Mouse (Mus musculus) heart, postnatal 0 days (tissue): ENCODE results near the gene Pilrb2. TPM values are rescaled to one million over a fixed set of nuclear protein-coding genes. Genes with fewer than 3 reads are reported as not detected.
A peak's percentile ranks its signal among the peaks of the same experiment; 100 is the strongest.

ENCODE experiments used
- ATAC-seq: fragments of 200-750 bp; cut with Nextera tagmentation; 2 replicates; pipeline ENCODE4 v1.8.0; 2017; ENCODE audit warnings: low read depth, moderate number of reproducible peaks, moderate library complexity; ENCODE audit not compliant: insufficient read depth
- DNase-seq: peaks from one replicate; pipeline ENCODE4 v3.0.0-alpha.2; 2016; ENCODE audit warnings: low spot score
- H3K27ac ChIP-seq: fragments of 300-500 bp; sonication (generic); 2 replicates; pipeline ENCODE4 v1.5.1; 2014; ENCODE audit warnings: low read depth, mild to moderate bottlenecking
- H3K27me3 ChIP-seq: fragments of 300-500 bp; sonication (generic); 2 replicates; pipeline ENCODE4 v1.6.1; 2014; ENCODE audit warnings: low read length, mixed read lengths; ENCODE audit not compliant: control insufficient read depth, insufficient read depth
- H3K36me3 ChIP-seq: fragments of 300-500 bp; sonication (generic); replicated peaks from 2 replicates; pipeline ENCODE4 v1.6.1; 2014; ENCODE audit warnings: low read length, mixed read lengths; ENCODE audit not compliant: control insufficient read depth, insufficient read depth
- H3K4me1 ChIP-seq: fragments of 300-500 bp; sonication (generic); 2 replicates; pipeline ENCODE4 v1.6.1; 2014; ENCODE audit warnings: antibody characterized with exemption; ENCODE audit not compliant: control insufficient read depth, insufficient read depth
- H3K4me2 ChIP-seq: fragments of 300-500 bp; sonication (generic); 2 replicates; pipeline ENCODE4 v1.6.1; 2014; ENCODE audit warnings: low read depth, mild to moderate bottlenecking, low read length, moderate library complexity
- H3K4me3 ChIP-seq: fragments of 300-500 bp; sonication (generic); 2 replicates; pipeline ENCODE4 v1.5.1; 2014; ENCODE audit warnings: low read depth, low read length
- H3K9ac ChIP-seq: fragments of 300-500 bp; sonication (generic); replicated peaks from 2 replicates; pipeline ENCODE4 v1.6.1; 2014; ENCODE audit warnings: low read depth, low read length, mixed read lengths
- H3K9me3 ChIP-seq: fragments of 300-500 bp; sonication (generic); replicated peaks from 2 replicates; pipeline ENCODE4 v1.6.1; 2016; ENCODE audit warnings: low read length; ENCODE audit not compliant: control insufficient read depth
- CTCF ChIP-seq: IDR thresholded peaks from 2 replicates; pipeline ENCODE4 v1.5.1; 2016; ENCODE audit warnings: antibody characterized with exemption, control low read depth, low read depth
- EP300 ChIP-seq: IDR thresholded peaks from 2 replicates; pipeline ENCODE4 v1.6.1; 2016; ENCODE audit warnings: antibody characterized with exemption, low read depth
- WGBS: fragments of 180-500 bp; shearing (Covaris S2); extraction: QIAGEN DNeasy Blood & Tissue Kit; methylation state at CpG from one replicate; pipeline ENCODE4 v1.1.7; 2014; 5-methylcytosine and 5-hydroxymethylcytosine counted together
- polyA plus RNA-seq: library from polyadenylated mRNA; unstranded; fragments of >200 nt; fragmentation: Nextera tagmentation; extraction: Ambion mirVana; gene quantifications from 2 replicates; pipeline ENCODE4 v1.2.1, GENCODE M21; 2015
- total RNA-seq: library from RNA; depleted of rRNA; stranded (reverse); fragments of >200 nt; gene quantifications from 2 replicates; pipeline ENCODE4 v1.2.3, GENCODE M21; 2014; ENCODE audit warnings: low replicate concordance

Gene Pilrb2
- total and polyA plus RNA-seq, 2 experiments from 2014 or later, result 1.2 TPM; not detected in 1

DNA sequence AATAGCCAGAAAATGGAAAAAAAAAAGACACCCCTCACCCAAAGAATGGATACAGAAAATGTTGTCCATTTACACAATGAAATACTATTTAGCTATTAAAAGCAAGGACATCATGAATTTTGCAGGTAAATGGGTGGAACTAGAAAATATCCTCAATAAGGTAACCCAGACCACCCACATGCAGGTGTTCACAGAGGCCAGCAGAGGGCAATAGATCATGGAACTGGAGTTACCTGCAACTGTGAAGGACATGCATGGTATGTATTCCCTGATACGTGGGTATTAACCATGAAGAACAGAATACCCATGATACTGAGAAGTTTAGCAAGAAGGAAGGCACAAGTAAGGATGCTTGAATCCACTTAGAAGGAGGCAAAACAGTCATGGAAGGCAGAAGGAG lies 21.3 kb upstream of the Pilrb2 start:
- H3K4me1 ChIP-seq, result no peaks in the 10 kb centered on the region
- no peaks in the 10 kb centered on the region for H3K9me3 ChIP-seq
- H3K4me3 ChIP-seq, result no peak overlapping the region
- no peak overlapping the region for H3K9ac ChIP-seq
- no peaks in the 10 kb centered on the region for H3K27me3 ChIP-seq
- H3K4me2 ChIP-seq, result no peak overlapping the region
- ATAC-seq (no peak), DNase-seq (no peak)
- TF ChIP-seq EP300 (no peak), CTCF (peak; percentile 33; the same call in 1 of the 2 replicates)
- H3K36me3 ChIP-seq, result no peaks in the 10 kb centered on the region
- WGBS, result 67% methylated on average over 1 of the region's 1 CpGs
- no peak overlapping the region for H3K27ac ChIP-seq

GRCm38 (mm10) chr5:137887666-137888065 lies 16.1 kb upstream of the Pilrb2 start:
- WGBS, result 91% methylated on average over 1 of the region's 1 CpGs

DNA sequence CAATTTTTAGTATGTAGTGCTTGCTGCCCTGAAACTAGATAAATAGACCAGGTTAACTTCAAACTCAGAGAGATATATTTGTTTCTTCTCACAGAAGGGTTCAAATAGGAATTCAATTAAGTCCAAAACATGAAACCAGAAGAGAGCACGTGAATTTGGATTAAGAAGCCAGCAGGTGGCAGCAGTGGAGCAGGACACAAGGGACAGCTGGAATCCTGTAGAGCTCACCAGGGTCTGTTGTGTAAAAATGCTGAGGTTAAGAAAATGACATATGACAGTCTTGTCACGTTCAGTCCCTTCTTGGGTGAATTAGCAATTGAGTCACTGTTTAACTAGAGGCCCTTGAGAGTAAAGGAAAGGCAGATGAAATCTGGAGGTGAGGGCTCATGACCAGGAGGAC lies 14.3 kb upstream of the Pilrb2 start:
- Histone ChIP-seq H3K27me3 (no peaks in the 10 kb centered on the region), H3K9me3 (no peaks in the 10 kb centered on the region), H3K4me2 (no peak overlapping the region), H3K4me3 (no peak overlapping the region), H3K4me1 (no peaks in the 10 kb centered on the region), H3K36me3 (no peaks in the 10 kb centered on the region), H3K27ac (no peak overlapping the region), H3K9ac (no peak overlapping the region)
- 0 out of 2 replicates have a peak, but pooled peaks have one; percentile 41 for ATAC-seq
- no peak for TF ChIP-seq EP300
- TF ChIP-seq CTCF, result peak; percentile 74
- 3% methylated on average over 2 of the region's 2 CpGs for WGBS
- peak; percentile 61 for DNase-seq

More at GRCm38 (mm10) chr5:137887666-137888065, 16.1 kb upstream of the Pilrb2 start:
- Histone ChIP-seq H3K27me3 (no peaks in the 10 kb centered on the region), H3K4me1 (no peaks in the 10 kb centered on the region), H3K4me2 (no peak overlapping the region), H3K9ac (no peak overlapping the region), H3K9me3 (no peaks in the 10 kb centered on the region), H3K4me3 (no peak overlapping the region), H3K27ac (no peak overlapping the region), H3K36me3 (no peaks in the 10 kb centered on the region)
- no peak for ATAC-seq
- no peak for TF ChIP-seq EP300
- DNase-seq, result no peak

DNA sequence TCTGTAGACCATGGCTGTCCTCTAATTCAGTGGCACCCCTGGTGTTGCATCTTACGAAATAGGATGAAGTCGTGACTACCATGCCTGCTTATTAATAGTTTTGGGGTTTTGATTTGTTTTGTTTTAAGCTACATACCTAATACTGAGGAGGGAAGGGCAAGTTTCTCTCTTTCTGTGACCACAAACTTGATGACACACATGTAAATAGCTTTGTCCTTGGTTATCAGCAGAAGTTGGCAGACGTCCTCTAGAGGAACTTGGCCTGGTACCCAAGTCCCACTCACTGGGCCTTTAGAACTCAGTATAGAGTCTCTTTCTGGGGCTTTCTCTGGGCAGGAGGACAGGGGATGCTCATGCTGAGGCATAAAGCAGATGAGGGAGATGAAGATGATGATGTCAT lies 11.7 kb upstream of the Pilrb2 start:
- ATAC-seq, result no peak
- no peaks in the 10 kb centered on the region for H3K9me3 ChIP-seq
- H3K9ac ChIP-seq, result no peak overlapping the region
- TF ChIP-seq EP300 (no peak), CTCF (no peak)
- WGBS, result 67% methylated on average over 3 of the region's 3 CpGs
- DNase-seq, result no peak
- no peaks in the 10 kb centered on the region for H3K4me1 ChIP-seq
- no peak overlapping the region for H3K4me2 ChIP-seq
- H3K27me3 ChIP-seq, result no peaks in the 10 kb centered on the region
- no peak overlapping the region for H3K4me3 ChIP-seq
- no peak overlapping the region for H3K27ac ChIP-seq
- no peaks in the 10 kb centered on the region for H3K36me3 ChIP-seq

GRCm38 (mm10) chr5:137882922-137883321 lies 11.3 kb upstream of the Pilrb2 start:
- 45% methylated on average over 4 of the region's 4 CpGs for WGBS

DNA sequence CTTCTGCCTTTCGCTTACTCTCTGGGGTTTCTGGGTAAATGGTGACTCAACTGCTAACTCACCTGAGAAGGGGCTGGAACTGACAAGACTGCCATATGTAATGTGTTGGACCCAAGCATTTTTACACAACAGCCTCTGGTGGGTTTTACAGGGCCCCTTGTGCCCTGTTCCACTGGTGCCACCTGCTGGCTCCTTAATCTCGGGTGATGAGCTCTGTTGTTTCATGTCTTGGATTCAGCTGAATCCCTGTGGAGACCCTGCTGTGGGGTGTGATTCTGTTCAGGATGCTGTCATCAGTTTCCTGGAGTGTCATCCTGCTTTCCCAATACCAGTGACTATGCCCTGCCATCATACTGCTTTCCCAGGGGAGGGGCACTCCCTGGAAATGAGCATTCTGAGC lies 6.2 kb upstream of the Pilrb2 start:
- ATAC-seq, result no peak
- no peak overlapping the region for H3K9ac ChIP-seq
- H3K27ac ChIP-seq, result no peak overlapping the region
- H3K9me3 ChIP-seq, result no peaks in the 10 kb centered on the region
- no peaks in the 10 kb centered on the region for H3K27me3 ChIP-seq
- WGBS, result 44% methylated on average over 2 of the region's 2 CpGs
- peak; percentile 13 for DNase-seq
- no peaks in the 10 kb centered on the region for H3K4me1 ChIP-seq
- TF ChIP-seq EP300 (no peak), CTCF (peak; percentile 61; the same call in 1 of the 2 replicates)
- no peaks in the 10 kb centered on the region for H3K36me3 ChIP-seq
- H3K4me2 ChIP-seq, result no peak overlapping the region
- H3K4me3 ChIP-seq, result no peak overlapping the region

More at GRCm38 (mm10) chr5:137882922-137883321, 11.3 kb upstream of the Pilrb2 start:
- Histone ChIP-seq H3K27ac (no peak overlapping the region), H3K4me1 (no peaks in the 10 kb centered on the region), H3K4me3 (no peak overlapping the region), H3K9ac (no peak overlapping the region), H3K36me3 (no peaks in the 10 kb centered on the region), H3K27me3 (no peaks in the 10 kb centered on the region), H3K4me2 (no peak overlapping the region), H3K9me3 (no peaks in the 10 kb centered on the region)
- peak; percentile 25 for DNase-seq
- TF ChIP-seq EP300, result no peak
- no peak for TF ChIP-seq CTCF
- 0 out of 2 replicates have a peak, but pooled peaks have one; percentile 41 for ATAC-seq
